Mouse (Mus musculus) 3T3-L1 (cell line): ENCODE measurements at regions not wholly inside any gene's neighbourhood (a gene's known extent, or its start where the extent isn't known, plus 50 kb on each side); places are given as distances from the start of the nearest gene placed in this dataset.

Source experiments
- DNase-seq: peaks from one replicate; pipeline ENCODE4 v3.0.0-alpha.2; 2015; ENCODE audit warnings: low read depth, low spot score

DNA sequence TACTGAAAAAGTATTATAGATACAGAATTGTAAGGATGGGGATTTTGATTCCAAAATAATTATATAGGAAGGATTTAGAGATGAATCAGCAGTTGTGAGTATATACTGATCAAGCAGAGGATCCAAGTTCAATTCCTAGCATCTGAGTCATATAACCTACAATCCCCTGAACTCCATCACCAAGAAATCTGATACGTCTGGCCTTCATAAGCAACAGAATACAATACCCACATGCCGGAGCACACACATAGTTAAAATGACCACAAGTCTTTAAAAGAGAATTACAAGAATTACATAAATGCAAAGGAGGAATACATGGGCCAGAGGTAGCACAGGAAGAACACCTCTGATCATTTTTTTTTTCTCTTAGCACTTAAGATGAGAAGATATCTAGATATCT is 847.7 kb downstream of the D3Ertd751e start:
- DNase-seq: peak; percentile 87

DNA sequence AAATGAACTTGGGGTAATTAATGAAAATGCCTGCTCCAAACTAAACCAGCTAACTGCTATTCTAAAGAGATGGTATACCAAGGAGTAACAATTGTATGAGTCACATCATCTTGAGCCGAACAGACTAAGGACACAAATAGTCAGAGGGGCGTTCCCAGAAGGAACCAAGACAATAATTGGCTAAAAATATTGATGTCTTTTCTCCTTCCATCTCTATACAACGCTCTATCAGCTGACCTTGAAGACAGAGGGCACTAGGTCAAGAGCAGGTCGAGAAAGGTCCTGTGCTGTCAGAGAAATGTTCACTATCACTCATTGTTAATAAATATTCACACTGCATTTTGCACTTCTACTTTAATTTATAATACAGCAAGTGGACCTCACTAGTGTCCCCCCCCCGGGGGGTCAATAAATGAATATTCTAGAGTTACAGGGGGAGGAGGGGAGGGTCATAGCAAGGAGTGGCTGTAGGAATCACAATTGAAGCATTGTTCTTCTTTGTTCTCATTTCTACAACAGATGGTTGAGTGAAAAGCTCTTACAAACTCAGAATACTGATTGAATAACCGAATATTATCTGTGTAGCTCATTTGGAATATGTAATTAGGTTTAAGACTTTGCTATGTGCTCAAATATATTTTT is 851.5 kb downstream of the D3Ertd751e start:
- peak; percentile 20 for DNase-seq

DNA sequence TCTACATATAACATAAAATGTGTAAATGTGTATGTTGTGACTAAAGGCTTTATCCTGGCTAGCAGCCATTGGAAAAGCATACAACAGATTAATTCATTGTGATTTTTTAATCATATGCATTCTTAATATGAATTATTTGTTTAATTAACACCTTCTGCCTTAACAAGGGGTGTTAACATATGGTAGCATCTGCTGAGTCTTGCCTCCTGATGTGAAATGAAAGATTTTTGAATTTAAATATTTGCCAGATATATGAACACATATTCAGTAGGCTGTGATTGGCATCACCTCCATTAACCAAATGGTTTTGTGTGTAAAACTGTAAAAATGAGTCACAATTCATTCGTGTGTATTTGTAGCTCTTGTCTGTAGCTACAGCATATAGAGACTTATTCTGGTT is 854.3 kb downstream of the D3Ertd751e start:
- DNase-seq: no peak
